Mouse (Mus musculus) right cerebral cortex, postnatal 36 days (tissue): Measurements from ENCODE around the gene March9.
A peak's percentile ranks its signal among the peaks of the same experiment; 100 is the strongest.
"Not testable (repeated sequence)": the region's sequence is repeated elsewhere in the genome, so short reads cannot be mapped to it uniquely, and the experiment has no call there.

Experiments
- DNase-seq, 2 experiments: peaks; one replicate each; pipeline ENCODE4 v3.0.0; 2022; ENCODE audit warnings: low spot score in 2 of 2, mixed read lengths in 1 of 2

Gene March9

GRCm38 (mm10) chr10:127079665-127080391, 19.8 kb upstream of the March9 start:
- DNase-seq: no peak

DNA sequence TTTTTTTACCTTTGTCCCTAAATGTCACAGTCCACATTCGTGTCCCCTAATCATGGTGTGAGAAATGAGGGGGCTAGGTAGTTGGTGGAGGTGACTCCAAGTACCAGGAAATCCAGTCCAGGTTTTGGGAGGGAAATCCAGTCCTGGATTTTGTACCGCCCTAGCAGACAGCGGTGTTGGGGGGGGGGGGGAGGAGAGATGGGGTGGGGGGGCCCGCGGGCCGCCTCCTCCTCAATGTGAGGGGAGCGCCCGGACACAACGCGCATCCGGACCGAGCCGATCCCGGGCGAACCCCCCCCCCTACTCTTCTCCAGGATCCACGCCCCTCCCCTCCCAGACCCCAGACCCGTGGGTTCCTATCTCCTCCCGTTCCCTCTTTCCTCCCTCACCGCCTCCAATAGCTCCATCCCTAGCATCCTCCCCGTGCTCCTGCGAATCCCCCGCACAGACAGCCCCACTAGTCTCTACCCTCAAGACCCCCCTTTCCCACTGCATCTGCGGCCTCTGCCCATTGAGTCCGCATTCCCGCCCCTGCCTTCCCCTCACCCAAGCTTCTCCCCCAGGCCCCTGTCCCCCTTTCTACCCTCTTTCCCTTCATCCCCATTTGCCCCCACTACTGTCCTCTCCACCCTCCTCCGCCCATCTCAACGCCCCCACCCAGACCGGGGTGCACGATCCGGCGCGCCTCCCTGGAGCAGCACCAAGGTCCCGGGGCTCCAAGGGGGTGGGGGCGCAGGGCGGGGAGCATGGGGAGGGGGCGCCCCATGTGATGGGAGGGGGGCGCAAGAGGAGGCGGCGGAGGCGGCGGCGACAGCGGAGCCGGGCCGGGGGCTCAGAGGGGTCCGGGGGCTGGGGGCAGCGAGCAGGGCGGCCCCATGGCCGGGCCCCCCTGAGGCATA, 18.9 kb upstream of the March9 start:
- DNase-seq: no peak

DNA sequence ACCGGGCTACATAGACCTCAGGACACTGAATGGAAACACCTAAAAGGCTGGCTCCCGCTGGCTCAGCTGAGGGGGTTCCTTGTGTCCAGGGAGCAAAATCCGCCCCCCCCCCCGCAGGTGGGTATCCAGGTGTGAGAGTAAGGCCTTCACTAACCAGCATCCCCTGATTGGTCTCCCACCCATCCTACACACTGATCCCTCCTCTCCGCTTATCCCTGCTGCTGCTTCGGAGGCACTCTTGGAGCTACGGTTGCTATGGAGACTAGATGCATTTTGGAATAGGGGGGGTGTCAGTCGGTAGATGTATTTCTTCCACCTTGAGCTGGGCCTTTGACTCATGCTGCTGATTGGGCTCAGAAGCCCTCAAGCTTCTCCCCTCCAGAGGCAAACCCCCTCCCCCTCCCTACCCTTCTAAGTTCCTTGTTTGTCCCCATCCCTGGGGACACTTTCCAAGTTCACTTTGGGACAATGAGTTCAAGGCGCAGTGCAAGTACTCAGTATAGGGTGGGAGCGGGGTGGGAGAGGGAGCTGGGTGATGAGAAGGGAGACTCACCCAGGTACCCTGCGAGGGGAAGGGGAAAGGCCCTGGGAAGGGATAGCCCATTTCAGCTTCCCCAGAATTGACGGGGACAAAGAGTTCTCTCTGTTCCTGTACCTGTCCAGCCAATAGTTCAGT, 18.2 kb upstream of the March9 start:
- DNase-seq: peak; percentile 72 to 82

DNA sequence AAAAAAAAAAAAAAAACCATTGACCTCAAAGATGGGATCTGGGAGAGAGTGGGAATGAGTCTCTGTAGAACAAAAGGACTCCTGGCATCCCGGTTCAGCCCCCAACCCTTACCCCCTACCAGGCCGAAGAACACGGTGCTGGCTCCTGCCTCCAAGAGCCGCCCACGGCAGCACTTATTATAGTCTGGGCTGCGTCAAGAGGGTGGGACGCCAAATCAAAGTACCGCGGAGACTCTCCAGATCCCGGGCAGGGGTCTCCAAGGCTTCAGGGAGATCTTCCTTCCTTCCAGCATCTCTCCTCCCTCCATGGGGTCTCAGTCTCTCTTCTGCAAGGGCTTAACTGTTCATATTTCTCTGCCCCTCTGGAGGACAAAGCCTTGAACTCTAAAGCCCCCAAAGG, 17.5 kb upstream of the March9 start:
- DNase-seq: no peak

- no peak for DNase-seq
Observed at GRCm38 (mm10) chr10:127076082-127076481, 16.1 kb upstream of the March9 start.

DNA sequence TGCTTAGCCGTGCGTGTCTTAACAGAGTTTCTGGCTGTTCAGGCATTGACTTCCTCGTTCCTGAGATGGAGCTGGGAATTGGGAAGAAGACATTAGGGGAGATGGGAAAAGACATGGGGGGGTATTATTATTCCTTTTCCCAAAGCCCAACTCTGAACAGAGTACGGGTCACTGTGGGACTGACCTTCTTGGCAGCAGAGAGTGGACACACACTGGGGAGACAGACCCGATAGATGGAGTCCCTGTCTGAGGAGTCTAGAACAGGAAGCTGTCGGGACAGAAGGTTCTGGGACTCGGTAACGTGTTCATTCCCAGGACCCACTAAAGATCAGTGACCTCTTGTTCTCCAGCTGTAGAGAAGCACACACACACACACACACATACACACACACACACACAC, 15.7 kb upstream of the March9 start:
- DNase-seq: no peak

DNA sequence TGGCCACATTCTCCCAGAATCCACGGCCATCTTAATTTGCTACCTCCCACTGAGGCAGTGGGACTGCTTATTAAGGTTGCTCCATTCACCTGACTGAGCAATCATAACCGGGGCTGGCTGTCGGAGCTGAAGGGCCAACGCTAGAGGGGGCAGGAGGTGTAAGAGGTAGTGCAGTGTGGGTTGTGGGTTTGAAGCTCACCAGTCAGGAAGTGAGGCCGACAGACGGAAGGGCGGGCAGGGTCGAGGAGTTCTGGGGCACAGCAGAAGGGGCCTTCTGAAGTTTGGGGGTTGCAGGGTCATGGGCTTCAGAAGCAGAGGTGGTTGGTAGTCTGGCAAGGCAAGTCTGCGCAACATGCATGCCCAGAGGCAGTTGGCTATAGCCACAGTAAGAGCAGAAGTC, 15.1 kb upstream of the March9 start, which contains the start of gene Agap2:
TSS of gene Agap2 (plus strand) at position 205 of the 400 bp plus-strand sequence.
- no peak for DNase-seq

GRCm38 (mm10) chr10:127073981-127074380, 14.0 kb upstream of the March9 start:
- DNase-seq: no peak

GRCm38 (mm10) chr10:127072969-127073368, 13.0 kb upstream of the March9 start:
- DNase-seq: not testable (repeated sequence)

- not testable (repeated sequence) for DNase-seq
Observed at GRCm38 (mm10) chr10:127072270-127072669, 12.3 kb upstream of the March9 start.

DNA sequence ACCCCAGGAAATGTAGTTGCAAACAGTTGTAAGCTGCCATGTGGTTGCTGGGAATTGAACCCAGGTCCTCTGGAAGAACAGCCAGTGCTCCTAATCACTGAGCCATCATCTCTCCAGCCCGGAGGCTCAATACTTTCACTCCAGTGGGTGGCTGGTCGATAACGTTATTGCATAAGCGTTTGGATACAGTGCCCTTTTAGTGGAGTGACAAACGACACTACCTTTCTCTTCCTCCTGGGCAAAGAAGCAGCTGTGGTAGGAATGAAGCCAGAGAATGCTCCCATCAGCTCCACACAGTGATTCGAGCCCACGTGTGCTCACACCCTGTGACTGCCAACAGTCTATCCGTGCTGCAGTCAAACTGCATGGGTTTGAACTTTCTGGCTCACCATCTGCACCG, 11.2 kb upstream of the March9 start:
- DNase-seq: no peak

DNA sequence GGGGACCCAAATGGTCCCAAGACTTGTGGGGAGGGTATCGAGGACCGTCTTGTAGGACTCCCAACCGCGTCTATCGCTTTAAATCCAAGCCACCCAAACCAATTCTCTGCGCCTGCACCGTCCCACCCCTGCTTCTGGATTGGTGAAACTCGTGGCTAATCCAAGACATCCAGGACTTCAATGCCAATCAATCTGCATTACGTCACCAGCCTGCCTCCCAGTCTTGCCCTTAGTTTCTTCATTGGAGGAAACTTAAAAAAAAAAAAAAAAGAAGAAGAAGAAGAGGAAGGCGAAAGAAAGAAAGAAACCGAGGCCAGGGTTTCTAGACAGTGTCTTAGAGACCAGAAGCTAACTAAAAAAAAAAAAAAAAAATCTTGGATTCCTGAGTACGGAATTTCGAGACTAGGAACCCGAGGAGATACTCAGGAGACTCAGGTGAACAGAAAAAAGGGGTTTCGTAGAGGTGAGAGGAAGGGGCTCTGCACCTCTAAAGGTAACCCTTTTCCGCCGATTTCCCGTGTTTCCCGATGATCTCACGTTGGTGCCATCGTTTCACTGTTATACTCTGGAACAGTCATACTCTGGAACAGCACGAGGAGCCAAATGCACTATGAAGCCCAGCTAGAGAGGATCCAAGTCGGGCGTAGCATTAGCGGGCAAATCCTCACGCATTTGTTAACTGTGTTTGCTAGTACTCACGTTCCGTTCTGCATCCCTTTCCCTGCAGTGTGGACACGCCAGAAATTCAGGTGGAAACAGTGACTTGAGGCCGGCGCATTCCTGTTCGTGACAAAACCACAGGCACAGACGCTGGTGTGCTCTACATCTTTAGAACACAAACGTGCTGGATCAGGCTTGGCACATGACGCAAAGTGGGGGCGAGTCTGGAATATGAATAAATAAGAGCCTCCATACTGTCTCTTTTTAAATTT, 10.5 kb upstream of the March9 start, which contains the start of gene Tspan31:
TSS of gene Tspan31 (minus strand) at position 75 of the 932 bp plus-strand sequence.
- peak; percentile 93 to 97 for DNase-seq

GRCm38 (mm10) chr10:127069281-127070189, 9.6 kb upstream of the March9 start:
- no peak for DNase-seq

- DNase-seq: no peak
Observed at GRCm38 (mm10) chr10:127068360-127069038, 8.5 kb upstream of the March9 start.

DNA sequence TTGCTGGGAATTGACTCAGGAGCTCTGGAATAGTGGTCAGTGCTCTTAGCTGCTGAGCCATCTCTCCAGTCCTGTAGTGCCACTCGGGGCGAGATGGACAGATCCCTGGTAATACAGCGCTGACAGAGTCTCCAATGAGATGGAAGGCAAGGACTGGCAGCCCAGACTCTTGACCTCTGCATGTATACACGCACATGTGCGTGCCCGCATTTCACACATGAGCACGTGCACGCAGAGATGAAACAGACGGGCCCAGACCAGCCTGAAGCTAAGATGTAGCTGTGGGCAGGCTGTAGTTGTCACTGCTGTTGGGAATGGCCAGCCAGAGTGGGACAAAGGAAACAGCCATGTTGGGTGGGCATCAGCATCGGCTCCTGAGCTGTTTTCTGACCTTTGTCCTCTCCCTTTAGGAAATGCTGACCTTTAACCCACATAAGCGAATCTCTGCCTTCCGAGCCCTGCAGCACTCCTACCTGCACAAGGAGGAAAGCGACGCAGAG, 6.6 kb upstream of the March9 start:
- no peak for DNase-seq

DNA sequence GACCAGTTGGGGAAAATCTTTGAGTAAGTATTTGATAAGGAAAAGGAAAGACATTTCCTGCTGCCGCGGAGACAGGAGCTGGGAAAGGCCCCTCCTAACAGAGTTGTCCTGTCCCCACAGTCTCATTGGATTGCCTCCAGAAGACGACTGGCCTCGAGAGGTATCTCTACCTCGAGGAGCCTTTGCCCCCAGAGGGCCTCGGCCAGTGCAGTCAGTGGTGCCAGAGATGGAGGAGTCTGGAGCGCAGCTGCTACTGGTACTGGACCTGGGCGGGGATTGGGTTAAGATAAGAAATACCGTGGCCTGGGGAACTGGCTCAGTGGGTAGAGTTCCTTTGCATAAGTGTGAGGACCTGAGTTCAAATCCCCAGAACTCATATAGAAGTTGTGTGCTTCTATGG, 6.0 kb upstream of the March9 start:
- DNase-seq: no peak

GRCm38 (mm10) chr10:127063913-127064870, 4.2 kb upstream of the March9 start:
- DNase-seq: no peak
